8 mouse cellular contexts compared by ENCODE assay signal in genomic region chr17:17837919-17838701, GRCm38 (mm10). TPM values are rescaled to one million over a fixed set of nuclear protein-coding genes. Genes with fewer than 3 reads are reported as not detected.
DNase-seq lines count a peak whose midpoint lies in the region; ATAC-seq and TF ChIP-seq lines count a peak whose summit lies in the region.

No protein-coding gene starts in this region.

- TF ChIP-seq POLR2A in cortical plate, adult 2 months (IDR thresholded peaks at IDR 0.05; ENCODE audit: extremely low read depth, insufficient read depth, low read length) = peak; percentile 72

- peak; percentile 96 to 98 for DNase-seq in gastrocnemius, adult 8-10 months (ENCODE audit: low spot score in 2 of 2)
- DNase-seq in induced T-regulatory cell, adult 2 months (ENCODE audit: low read depth) = peak; percentile 97
- peak; percentile 94 to 98 for DNase-seq in left cerebral cortex, adult 9 months (ENCODE audit: low spot score in 2 of 2)
- peak; percentile 93 for DNase-seq in right cerebral cortex, postnatal 14 days
- DNase-seq in urinary bladder, postnatal 36 days (ENCODE audit: low spot score in 2 of 2) = peak; percentile 95 to 97

- H3K4me1 ChIP-seq in cortical plate, adult 2 months (ENCODE audit: control insufficient read depth, insufficient read depth, low read length) = no peaks in the 10 kb centered on the region; the same call in 1 of the 2 replicates

- peak; percentile 98 for ATAC-seq in activated CD4-positive, CD25-positive, alpha-beta regulatory T cell, adult 4 months
- ATAC-seq in megakaryocyte progenitor cell, adult 5-6 weeks (replicated peaks; ENCODE audit: poor library complexity) = peak; percentile 93

- H3K4me3 ChIP-seq in cortical plate, adult 2 months (ENCODE audit: insufficient read depth, low read length) = peak overlapping the region; percentile 36

- TF ChIP-seq CTCF in cortical plate, adult 2 months (IDR thresholded peaks at IDR 0.05; ENCODE audit: extremely low read depth, insufficient read depth, low read length) = peak; percentile 51

- H3K27ac ChIP-seq in cortical plate, adult 2 months (ENCODE audit: insufficient read depth, low read length) = peak overlapping the region; percentile 54

RNA-seq across cellular contexts. Expression of gene Spaca6, which starts 11.2 kb away (rescaled TPM):
- polyA plus RNA-seq in activated CD4-positive, CD25-positive, alpha-beta regulatory T cell, adult 4 months (2017; shearing (Covaris generic)) = 1 to 10 TPM; 5.1 to 6.2 TPM
- 92.5 and 111 TPM in 2 replicates for polyA plus RNA-seq in cortical plate, adult 2 months (2012; rRNA removed)
- 1 to 10 TPM; 4.5 to 5.4 (median 4.5) TPM for total RNA-seq in gastrocnemius, adult 8-10 months (2022)
- total RNA-seq in megakaryocyte progenitor cell, adult 5-6 weeks (2015) = 1.1 and 3.4 TPM in 2 replicates
- total RNA-seq in megakaryocyte progenitor cell, adult 5-6 weeks (2017) = 1.0 and 1.5 TPM in 2 replicates

RNA-seq across cellular contexts. Expression of gene Has1, which starts 16.9 kb away (rescaled TPM):
- polyA plus RNA-seq in activated CD4-positive, CD25-positive, alpha-beta regulatory T cell, adult 4 months (2017; shearing (Covaris generic)) = not detected
- 0.58 and 0.61 TPM in 2 replicates for polyA plus RNA-seq in cortical plate, adult 2 months (2012; rRNA removed)
- under 1 TPM in 3 of 4 experiments, not detected in 1; 0.12 to 0.18 (median 0.13) TPM for total RNA-seq in gastrocnemius, adult 8-10 months (2022)
- not detected in 2 replicates for total RNA-seq in megakaryocyte progenitor cell, adult 5-6 weeks (2015)
- total RNA-seq in megakaryocyte progenitor cell, adult 5-6 weeks (2017) = not detected in 2 replicates

RNA-seq across cellular contexts. Expression of gene Fpr1, which starts 45.6 kb away (rescaled TPM):
- polyA plus RNA-seq in activated CD4-positive, CD25-positive, alpha-beta regulatory T cell, adult 4 months (2017; shearing (Covaris generic)) = under 1 TPM in 1 of 2 experiments, not detected in 1; 0.33 TPM
- not detected in 2 replicates for polyA plus RNA-seq in cortical plate, adult 2 months (2012; rRNA removed)
- not detected for total RNA-seq in gastrocnemius, adult 8-10 months (2022)
- total RNA-seq in megakaryocyte progenitor cell, adult 5-6 weeks (2015) = 1.8 and 2.3 TPM in 2 replicates
- total RNA-seq in megakaryocyte progenitor cell, adult 5-6 weeks (2017) = 1.4 and 1.5 TPM in 2 replicates

RNA-seq across cellular contexts. Expression of gene Fpr2, which starts 49.5 kb away (rescaled TPM):
- under 1 TPM in 1 of 2 experiments, not detected in 1; 0.69 TPM for polyA plus RNA-seq in activated CD4-positive, CD25-positive, alpha-beta regulatory T cell, adult 4 months (2017; shearing (Covaris generic))
- polyA plus RNA-seq in cortical plate, adult 2 months (2012; rRNA removed) = 0.65 and 0.85 TPM in 2 replicates
- not detected for total RNA-seq in gastrocnemius, adult 8-10 months (2022)
- 12.1 and 17.4 TPM in 2 replicates for total RNA-seq in megakaryocyte progenitor cell, adult 5-6 weeks (2015)
- total RNA-seq in megakaryocyte progenitor cell, adult 5-6 weeks (2017) = 3.3 and 4.9 TPM in 2 replicates

RNA-seq across cellular contexts. Expression of gene Fpr3, which starts 49.5 kb away (rescaled TPM):
- under 1 TPM in 1 of 2 experiments, not detected in 1; 0.54 TPM for polyA plus RNA-seq in activated CD4-positive, CD25-positive, alpha-beta regulatory T cell, adult 4 months (2017; shearing (Covaris generic))
- not detected in 2 replicates for polyA plus RNA-seq in cortical plate, adult 2 months (2012; rRNA removed)
- total RNA-seq in gastrocnemius, adult 8-10 months (2022) = not detected
- not detected in 2 replicates for total RNA-seq in megakaryocyte progenitor cell, adult 5-6 weeks (2015)
- not detected in 2 replicates for total RNA-seq in megakaryocyte progenitor cell, adult 5-6 weeks (2017)

Comparison
In these comparisons a context has a peak if more than half of its experiments do, and no peak if none do; other contexts are left out.
1. Peak in every context shown above with its lines: DNase-seq, ATAC-seq, H3K4me3 ChIP-seq and H3K27ac ChIP-seq.